Mouse (Mus musculus): ENCODE measurements around the gene Myt1l. TPM values are rescaled to one million over a fixed set of nuclear protein-coding genes. Genes with fewer than 3 reads are reported as not detected.

Gene Myt1l
- polyA plus RNA-seq, 1 experiment from 2014 or later, result 233 TPM

DNA sequence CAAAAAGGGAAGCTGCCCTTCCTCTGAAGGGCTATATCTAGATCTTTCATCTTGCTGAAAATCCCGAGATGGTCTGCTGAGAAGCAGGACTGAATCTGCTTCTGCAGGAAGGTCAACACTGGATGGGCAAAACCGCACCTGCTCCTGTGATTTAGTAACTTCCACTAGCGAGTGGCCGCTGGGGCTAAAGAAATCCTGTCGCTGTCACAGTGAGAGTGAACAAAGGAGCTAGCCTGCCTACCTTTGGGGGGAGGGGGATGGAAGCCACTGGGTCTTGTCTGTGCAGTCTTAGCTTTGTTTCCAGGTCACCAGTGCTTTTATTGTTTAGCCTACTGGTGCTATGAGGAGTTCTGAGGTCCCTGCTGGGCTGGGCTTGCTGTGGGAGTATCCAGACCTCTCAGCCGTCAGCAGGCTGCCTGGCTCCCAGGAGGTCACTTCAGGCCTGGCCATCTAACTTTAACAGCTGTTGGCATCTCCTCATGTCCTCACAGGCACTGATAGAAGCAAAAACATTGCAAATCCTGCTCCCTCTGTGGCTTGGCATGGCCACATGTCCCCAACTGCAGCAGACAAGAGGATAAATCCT lies 173.6 kb downstream of the Myt1l start:
- Histone ChIP-seq H3K27me3 (no peaks in the 10 kb centered on the region), H3K4me2 (no peak overlapping the region), H3K4me3 (no peak overlapping the region), H3K36me3 (no peaks in the 10 kb centered on the region), H3K9me3 (no peaks in the 10 kb centered on the region), H3K4me1 (replicated peaks) (peaks cover 61% of the 10 kb centered on the region), H3K9ac (0 out of 2 replicates have a peak overlapping the region, but pooled peaks have one; percentile 5), H3K27ac (replicated peaks) (peak overlapping the region; percentile 74)
- 8% methylated on average over 6 of the region's 6 CpGs for WGBS
- no peak for ATAC-seq (ENCODE audit: low FRiP score, low read depth)

DNA sequence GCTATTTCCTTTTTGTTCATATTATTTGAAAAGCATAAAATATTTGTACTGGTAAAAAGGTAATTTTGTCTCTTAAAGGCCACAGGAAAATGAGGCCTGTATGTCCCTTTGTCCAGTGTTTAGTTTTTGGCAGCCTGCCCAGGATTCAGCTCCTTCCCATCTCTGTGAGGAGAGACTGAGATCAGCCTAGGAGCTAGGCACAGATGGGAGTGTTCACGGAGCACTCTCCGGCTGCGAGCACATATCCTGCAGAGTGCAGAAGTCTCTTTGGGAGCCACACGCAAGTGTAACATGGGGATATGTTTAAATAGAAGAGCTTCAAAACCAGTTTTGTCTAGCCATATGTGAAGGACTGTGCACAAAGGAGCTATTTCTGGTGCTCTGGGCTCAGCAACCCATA lies 174.4 kb downstream of the Myt1l start:
- peaks cover 54% of the 10 kb centered on the region for H3K4me1 ChIP-seq (replicated peaks)
- H3K4me2 ChIP-seq, result no peak overlapping the region
- H3K9me3 ChIP-seq, result no peaks in the 10 kb centered on the region
- H3K4me3 ChIP-seq, result no peak overlapping the region
- H3K27me3 ChIP-seq, result no peaks in the 10 kb centered on the region
- 22% methylated on average over 4 of the region's 4 CpGs for WGBS
- no peaks in the 10 kb centered on the region for H3K36me3 ChIP-seq
- 0 out of 2 replicates have a peak overlapping the region, but pooled peaks have one; percentile 5 for H3K9ac ChIP-seq
- H3K27ac ChIP-seq (replicated peaks), result peak overlapping the region; percentile 74
- ATAC-seq (ENCODE audit: low FRiP score, low read depth), result peak; percentile 13; the same call in 1 of the 2 replicates

DNA sequence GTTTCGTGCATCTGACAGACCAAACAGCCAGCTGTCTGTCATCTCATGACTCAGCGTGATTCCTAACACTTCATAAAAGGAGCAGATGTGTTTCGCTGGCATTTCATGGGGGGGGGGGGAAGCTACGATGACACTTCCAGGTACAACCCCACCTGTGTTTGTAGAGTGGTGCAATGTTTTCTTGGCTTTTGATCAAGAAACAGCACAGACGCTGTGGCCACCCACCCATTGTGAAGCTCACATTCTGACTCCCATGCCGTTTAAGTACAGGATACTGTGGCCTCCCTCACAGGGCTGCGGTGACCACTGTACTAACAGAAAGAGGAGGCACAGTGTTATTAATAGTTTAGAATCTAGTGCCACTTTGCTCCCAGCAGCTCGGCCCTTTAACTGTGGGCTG lies 175.4 kb downstream of the Myt1l start:
- Histone ChIP-seq H3K27ac (replicated peaks) (peak overlapping the region; percentile 74), H3K9ac (no peak overlapping the region), H3K9me3 (no peaks in the 10 kb centered on the region), H3K4me2 (no peak overlapping the region), H3K4me3 (no peak overlapping the region), H3K27me3 (no peaks in the 10 kb centered on the region), H3K36me3 (no peaks in the 10 kb centered on the region), H3K4me1 (replicated peaks) (peaks cover 51% of the 10 kb centered on the region)
- no peak for ATAC-seq (ENCODE audit: low FRiP score, low read depth)
- 72% methylated on average over 8 of the region's 8 CpGs for WGBS

DNA sequence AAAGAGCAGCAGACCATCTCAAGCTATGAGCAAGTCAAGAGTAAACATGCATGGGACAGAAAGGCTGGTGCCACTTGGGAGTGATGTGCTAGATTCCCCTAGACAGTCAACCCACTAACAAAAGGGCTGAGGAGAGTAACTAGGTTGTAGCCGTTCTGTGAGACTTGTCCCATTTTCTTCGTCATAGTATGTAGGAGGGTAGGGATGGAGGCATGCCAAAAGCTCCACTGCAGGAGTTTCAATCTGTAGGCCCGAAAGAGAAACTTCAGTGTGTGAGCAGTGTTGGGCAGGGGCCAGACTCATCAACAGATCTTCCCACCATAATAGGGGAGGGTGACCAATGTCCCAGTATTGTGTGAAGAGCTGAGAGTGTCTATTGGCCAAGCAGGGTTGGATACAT lies 178.9 kb downstream of the Myt1l start:
- Histone ChIP-seq H3K27ac (replicated peaks) (no peak overlapping the region), H3K4me1 (replicated peaks) (peaks cover 24% of the 10 kb centered on the region), H3K27me3 (no peaks in the 10 kb centered on the region), H3K9ac (no peak overlapping the region), H3K4me2 (no peak overlapping the region), H3K36me3 (no peaks in the 10 kb centered on the region), H3K4me3 (no peak overlapping the region), H3K9me3 (no peaks in the 10 kb centered on the region)
- ATAC-seq (ENCODE audit: low FRiP score, low read depth), result no peak
- WGBS, result 56% methylated on average over 3 of the region's 3 CpGs

DNA sequence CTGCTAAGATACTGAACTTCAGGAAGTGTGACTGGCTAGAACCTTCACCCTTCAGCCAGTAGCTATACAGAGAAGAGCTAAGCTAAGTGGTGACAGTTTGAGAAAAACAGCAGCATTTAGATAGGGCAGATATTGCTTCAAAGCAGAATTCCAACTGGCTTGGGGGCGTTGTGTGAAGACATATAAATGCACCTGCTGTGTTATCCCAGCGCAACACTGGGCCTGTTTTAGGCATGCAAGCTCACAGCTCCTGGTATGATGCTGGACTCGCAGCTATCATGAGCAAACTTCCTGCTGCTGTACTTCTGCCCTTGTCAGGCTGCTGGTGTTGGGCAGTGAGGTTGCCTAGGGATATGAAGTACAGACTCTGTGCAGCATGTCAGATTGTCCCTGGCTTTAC lies 180.0 kb downstream of the Myt1l start:
- no peak for ATAC-seq (ENCODE audit: low FRiP score, low read depth)
- no peak overlapping the region for H3K4me3 ChIP-seq
- peaks cover 16% of the 10 kb centered on the region for H3K4me1 ChIP-seq (replicated peaks)
- H3K9ac ChIP-seq, result no peak overlapping the region
- H3K27ac ChIP-seq (replicated peaks), result no peak overlapping the region
- H3K36me3 ChIP-seq, result no peaks in the 10 kb centered on the region
- no peaks in the 10 kb centered on the region for H3K27me3 ChIP-seq
- no peak overlapping the region for H3K4me2 ChIP-seq
- 81% methylated on average over 3 of the region's 3 CpGs for WGBS
- no peaks in the 10 kb centered on the region for H3K9me3 ChIP-seq

DNA sequence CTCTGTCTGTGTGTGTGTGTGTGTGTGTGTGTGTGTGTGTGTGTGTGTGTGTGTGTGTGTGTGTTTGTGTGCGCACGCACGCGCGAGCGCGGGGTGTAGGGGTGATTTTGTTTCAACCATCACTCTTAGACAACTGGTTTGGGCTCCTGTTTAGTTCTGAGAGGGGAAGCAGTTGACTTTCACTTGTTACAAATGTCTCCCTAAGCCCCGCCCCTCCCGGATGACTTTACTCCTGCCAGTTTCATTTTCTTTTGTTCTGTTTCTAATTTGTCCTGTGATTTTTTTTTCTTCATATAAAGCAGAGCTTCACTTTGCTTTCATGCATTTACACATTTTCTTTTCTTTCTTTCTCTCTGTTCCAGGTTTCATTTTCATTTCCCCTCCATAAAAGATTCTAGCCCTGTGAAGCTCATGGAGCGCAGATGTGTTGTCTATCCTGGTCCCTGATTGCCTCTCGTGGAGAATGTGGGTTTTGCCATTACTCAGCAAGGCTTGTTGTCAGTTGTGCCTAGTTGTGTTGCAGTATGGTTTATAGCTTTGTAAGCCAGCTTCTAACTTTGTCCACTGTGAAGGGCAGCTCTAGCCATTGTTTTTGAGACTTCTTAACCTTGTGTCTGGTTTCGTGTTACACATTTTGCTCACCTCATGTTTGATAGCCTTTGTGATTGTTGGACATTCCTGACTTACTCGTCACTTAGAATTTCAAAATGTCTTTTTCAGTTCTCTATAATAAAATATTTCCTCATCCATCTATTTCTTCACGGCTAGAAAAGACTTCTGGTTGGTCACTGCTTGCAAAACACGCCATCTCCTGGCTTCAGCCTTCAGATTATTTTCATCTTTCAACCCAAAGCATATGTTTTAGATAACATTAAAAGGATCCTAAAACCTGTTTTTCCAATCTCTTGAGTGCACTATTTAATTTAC lies 184.9 kb downstream of the Myt1l start:
- Histone ChIP-seq H3K4me2 (no peak overlapping the region), H3K27me3 (no peaks in the 10 kb centered on the region), H3K27ac (replicated peaks) (no peak overlapping the region), H3K9me3 (no peaks in the 10 kb centered on the region), H3K4me1 (replicated peaks) (0 out of 2 replicates have a peak, but pooled peaks cover 6% of the 10 kb centered on the region), H3K9ac (no peak overlapping the region), H3K36me3 (no peaks in the 10 kb centered on the region), H3K4me3 (no peak overlapping the region)
- WGBS, result 89% methylated on average over 15 of the region's 15 CpGs
- no peak for ATAC-seq (ENCODE audit: low FRiP score, low read depth)

DNA sequence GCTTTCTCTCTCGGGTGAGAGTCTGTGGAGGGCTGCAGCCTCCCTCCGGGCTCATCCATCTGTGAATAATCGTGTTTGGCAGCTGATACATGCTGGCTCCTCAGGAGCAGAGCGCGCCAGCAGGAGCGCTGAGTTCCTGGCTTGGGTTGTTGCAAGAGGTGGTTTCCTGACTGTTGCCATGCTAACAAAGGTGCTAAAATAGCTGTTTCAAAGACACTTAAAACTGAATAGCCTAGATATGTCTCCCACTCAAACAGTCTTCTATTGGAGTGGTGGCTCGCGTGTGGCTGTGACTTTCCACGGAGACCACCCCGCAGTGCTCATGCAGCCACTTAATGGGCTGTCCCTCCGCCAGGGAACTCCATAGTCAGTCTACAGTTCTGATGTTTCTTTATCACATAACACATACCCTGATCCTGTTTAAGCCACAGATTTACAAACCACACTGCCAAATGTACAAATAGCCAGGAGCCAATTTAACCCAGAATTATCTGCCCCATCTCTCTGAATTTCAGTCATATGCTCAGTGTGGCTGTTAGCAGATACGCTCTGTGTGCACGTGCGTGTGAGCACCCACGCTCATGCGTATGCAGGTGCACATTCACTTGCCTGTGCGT lies 195.6 kb downstream of the Myt1l start:
- Histone ChIP-seq H3K4me2 (no peak overlapping the region), H3K4me3 (no peak overlapping the region), H3K27me3 (no peaks in the 10 kb centered on the region), H3K9me3 (no peaks in the 10 kb centered on the region), H3K36me3 (no peaks in the 10 kb centered on the region), H3K27ac (replicated peaks) (peak overlapping the region; percentile 61), H3K4me1 (replicated peaks) (peaks cover 24% of the 10 kb centered on the region), H3K9ac (no peak overlapping the region)
- ATAC-seq (ENCODE audit: low FRiP score, low read depth), result peak; percentile 54
- WGBS, result 55% methylated on average over 17 of the region's 17 CpGs

DNA sequence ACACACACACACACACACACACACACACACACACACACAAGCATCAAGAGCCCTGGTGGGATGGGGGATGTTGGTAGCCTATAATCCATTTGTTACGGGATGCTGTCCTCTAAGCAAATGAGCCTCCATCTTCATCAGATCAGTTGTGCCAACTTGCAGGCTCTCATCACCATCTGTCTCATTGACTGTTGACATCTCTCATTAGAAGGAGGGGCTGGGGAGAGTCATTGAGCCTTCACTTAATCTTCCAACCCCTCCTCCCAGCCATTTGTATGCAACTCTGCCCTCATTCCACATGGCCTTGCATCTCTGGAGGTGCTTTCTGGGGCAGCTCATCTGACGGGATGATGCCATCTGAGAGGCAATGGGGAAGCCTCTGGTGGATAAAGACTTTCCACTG lies 200.1 kb downstream of the Myt1l start:
- no peak overlapping the region for H3K4me2 ChIP-seq

DNA sequence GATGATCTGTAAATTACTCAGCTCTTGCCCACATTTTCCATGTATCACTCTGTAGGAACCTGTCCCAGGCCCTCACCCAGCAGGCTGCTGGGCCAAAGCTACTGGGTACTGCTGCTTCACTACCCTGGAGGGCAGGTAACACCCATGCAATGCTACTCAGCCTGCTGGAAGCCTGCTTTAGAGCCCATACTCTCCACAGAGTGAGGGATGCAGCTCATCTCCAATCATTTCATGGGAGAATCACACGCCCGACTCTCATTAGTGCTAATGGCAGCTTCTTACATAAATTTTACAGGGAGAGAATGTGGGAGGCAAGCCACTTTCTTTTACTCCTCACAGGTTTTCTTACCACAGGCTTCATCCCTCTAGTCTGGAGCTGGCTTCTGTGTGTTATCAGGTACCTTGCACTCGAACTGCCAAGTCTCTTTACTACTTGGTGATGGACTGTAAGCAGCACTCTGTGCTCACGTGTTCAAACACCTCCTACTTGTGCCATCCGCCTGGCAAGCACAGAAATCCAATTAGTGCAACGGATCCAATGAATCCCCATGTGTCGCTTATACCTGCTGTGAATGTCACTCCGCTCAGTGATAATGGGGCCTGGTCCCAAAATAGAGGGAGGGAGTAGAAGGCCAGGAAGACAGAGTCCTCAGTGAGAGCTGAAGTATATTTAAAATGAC lies 212.3 kb downstream of the Myt1l start:
- WGBS, result 44% methylated on average over 8 of the region's 8 CpGs
- Histone ChIP-seq H3K27ac (replicated peaks) (peak overlapping the region; percentile 70), H3K27me3 (no peaks in the 10 kb centered on the region), H3K36me3 (no peaks in the 10 kb centered on the region), H3K4me3 (no peak overlapping the region), H3K9me3 (no peaks in the 10 kb centered on the region), H3K4me2 (no peak overlapping the region), H3K4me1 (replicated peaks) (peaks cover 26% of the 10 kb centered on the region), H3K9ac (no peak overlapping the region)
- peak; percentile 75 for ATAC-seq (ENCODE audit: low FRiP score, low read depth)

More for the DNA sequence above, 200.1 kb downstream of the Myt1l start:
- 40% methylated on average over 2 of the region's 2 CpGs for WGBS
- no peaks in the 10 kb centered on the region for H3K27me3 ChIP-seq
- H3K27ac ChIP-seq (replicated peaks), result no peak overlapping the region; the same call in 1 of the 2 replicates
- H3K9ac ChIP-seq, result no peak overlapping the region
- peaks cover 19% of the 10 kb centered on the region for H3K4me1 ChIP-seq (replicated peaks)
- no peaks in the 10 kb centered on the region for H3K9me3 ChIP-seq
- ATAC-seq (ENCODE audit: low FRiP score, low read depth), result no peak
- no peak overlapping the region for H3K4me3 ChIP-seq
- H3K36me3 ChIP-seq, result no peaks in the 10 kb centered on the region

DNA sequence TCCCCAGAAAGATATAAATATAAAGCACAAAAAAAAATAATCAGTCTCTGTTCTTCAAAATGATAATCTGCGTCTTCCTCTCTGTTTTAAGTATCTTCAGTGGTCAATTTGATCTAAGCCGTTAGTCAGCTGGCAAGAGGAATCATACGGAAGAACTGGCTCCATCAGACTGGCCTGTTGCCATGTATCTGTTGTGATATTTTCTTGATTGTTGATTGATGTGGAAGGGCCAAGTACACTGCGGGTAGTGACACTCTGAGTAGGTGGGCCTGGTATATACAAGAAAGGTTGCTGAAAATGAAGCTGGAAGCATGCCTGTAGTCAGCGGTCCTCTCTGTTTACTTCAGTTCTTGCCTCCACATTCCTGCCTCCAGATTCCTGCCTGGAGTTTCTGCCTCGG lies 213.0 kb downstream of the Myt1l start:
- H3K4me3 ChIP-seq, result no peak overlapping the region
- H3K9ac ChIP-seq, result no peak overlapping the region
- WGBS, result 80% methylated on average over 6 of the region's 6 CpGs
- peak overlapping the region; percentile 70 for H3K27ac ChIP-seq (replicated peaks)
- H3K9me3 ChIP-seq, result no peaks in the 10 kb centered on the region
- no peaks in the 10 kb centered on the region for H3K27me3 ChIP-seq
- no peak for ATAC-seq (ENCODE audit: low FRiP score, low read depth)
- no peaks in the 10 kb centered on the region for H3K36me3 ChIP-seq
- no peak overlapping the region for H3K4me2 ChIP-seq
- peaks cover 26% of the 10 kb centered on the region for H3K4me1 ChIP-seq (replicated peaks)

DNA sequence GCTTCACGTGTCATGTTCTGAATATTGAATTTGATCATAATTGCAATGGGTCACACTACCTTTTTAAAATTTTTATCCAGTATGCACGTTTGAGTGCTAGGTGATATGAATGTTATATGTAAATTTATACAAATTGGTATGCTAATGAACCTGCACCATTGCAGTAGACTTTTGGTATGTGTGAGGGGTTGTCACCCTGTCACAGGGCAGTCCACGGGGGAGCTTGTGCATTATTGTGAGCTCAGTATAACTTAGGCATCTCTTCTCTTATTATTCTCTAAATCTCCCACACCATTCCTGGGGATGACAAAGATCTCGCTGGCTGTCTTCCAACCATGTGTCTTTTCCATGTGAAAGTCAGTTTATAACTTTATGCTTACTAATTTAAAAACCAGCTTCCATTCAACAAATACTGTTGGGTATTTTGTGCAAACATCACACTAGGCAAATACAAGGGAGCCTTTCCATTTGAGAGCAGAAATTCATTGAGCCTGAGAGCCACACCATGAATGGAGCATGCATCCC lies 222.5 kb downstream of the Myt1l start:
- Histone ChIP-seq H3K27ac (replicated peaks) (no peak overlapping the region), H3K9ac (no peak overlapping the region), H3K4me1 (replicated peaks) (peaks cover 12% of the 10 kb centered on the region; the same call in 1 of the 2 replicates), H3K36me3 (no peaks in the 10 kb centered on the region), H3K4me3 (no peak overlapping the region), H3K9me3 (no peaks in the 10 kb centered on the region), H3K4me2 (no peak overlapping the region), H3K27me3 (no peaks in the 10 kb centered on the region)
- 55% methylated on average over 4 of the region's 4 CpGs for WGBS
- no peak for ATAC-seq (ENCODE audit: low FRiP score, low read depth)

Measured in hindbrain, embryonic 15.5 days (tissue).